Mouse (Mus musculus) neutrophil, adult 59 days (primary cell): ENCODE results near the gene Napsa. TPM values are rescaled to one million over a fixed set of nuclear protein-coding genes. Genes with fewer than 3 reads are reported as not detected.

Experiments
- total RNA-seq, 2 experiments: library from RNA; stranded (reverse); gene quantifications; 1 replicate in 1 of 2; 2 replicates in 1 of 2; pipeline ENCODE4 v1.2.4; 2023

Gene Napsa
- total RNA-seq = 100 to 1,000 TPM; 144 to 183 TPM

DNA sequence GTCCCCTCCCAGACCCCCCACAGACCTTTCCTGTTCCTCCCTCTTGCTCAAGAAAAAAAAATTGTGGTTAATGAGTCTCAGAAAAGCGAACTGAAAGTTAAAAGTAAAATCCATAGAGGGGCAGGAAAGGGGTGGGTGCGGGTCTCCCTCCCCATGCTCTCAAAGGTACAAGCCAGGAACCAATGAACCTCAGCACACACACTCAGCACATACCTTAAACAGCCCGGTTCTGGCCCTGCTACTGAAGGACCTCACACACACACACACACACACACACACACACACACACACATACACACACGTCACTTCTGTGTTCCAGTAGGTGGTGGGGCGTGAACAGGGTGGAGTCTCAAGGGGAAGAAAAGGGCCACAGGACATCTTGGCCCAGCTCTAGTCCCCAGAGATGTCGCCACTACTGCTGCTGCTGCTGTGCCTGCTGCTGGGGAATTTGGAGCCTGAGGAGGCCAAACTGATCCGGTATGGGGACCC lies at the start of gene Napsa:
Napsa (plus strand) TSS at position 168 of the 489 bp plus-strand sequence.

DNA sequence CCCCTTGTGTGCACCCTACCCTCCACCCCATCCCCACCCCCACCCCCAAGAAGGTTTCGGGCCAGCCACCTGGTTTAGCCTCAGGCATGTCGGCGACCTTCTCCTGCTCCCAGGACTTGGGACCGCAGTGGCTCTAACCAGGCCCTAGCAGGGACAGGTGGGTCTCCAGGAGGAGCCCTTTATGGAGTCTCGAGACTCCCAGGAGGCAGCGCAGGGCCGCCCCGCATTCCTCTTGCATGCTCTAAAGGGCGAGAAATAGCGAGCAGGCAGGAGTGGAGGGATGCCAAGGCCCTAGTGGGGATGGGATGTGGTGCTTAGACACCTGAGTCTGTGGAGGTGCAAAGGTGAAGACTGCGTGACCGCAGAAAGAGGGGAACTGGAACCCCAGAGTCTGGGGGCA lies 47.7 kb upstream of the Napsa start, which contains the start of gene Mybpc2:
Mybpc2 (minus strand) TSS at position 155 of the 400 bp plus-strand sequence.

DNA sequence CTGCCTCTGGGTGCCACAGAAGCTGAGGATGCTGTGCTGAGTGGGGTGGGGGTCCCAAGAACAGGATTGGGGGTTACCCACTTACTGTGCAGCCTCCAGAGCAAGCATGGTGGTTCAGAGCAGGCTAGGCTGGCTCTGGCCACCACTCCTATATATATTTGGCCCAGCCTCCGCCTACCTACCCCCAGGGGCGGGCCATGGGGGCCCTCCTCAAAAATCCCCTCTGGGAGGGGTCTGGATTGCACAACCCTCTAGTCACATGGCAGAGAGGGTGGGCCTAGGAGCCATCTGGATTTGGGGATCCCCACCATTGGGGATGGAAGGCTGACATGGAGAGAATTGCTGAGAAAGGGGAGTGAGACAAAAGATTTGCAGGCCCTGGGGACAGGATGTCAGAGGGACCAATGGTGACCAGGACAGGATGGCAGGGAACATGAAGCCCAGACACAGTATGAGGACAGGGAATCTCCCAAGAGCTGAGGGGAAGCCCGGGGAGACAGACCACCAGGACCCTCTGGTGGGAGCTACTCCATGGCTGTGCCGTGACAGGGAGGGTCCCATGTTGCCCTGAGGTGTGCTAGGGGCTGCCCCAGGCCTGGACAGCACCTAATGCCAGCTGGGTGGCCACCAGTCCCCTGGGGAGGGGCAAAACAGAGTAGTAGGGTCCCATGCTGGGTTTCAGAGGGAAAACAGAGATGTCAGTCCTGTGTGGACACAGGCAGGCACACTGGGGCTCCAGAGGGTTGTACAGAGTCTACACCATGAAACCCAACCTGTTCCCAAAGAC lies 40.0 kb upstream of the Napsa start, which contains the start of gene Spib:
Spib (minus strand) TSS at position 126 of the 787 bp plus-strand sequence.

DNA sequence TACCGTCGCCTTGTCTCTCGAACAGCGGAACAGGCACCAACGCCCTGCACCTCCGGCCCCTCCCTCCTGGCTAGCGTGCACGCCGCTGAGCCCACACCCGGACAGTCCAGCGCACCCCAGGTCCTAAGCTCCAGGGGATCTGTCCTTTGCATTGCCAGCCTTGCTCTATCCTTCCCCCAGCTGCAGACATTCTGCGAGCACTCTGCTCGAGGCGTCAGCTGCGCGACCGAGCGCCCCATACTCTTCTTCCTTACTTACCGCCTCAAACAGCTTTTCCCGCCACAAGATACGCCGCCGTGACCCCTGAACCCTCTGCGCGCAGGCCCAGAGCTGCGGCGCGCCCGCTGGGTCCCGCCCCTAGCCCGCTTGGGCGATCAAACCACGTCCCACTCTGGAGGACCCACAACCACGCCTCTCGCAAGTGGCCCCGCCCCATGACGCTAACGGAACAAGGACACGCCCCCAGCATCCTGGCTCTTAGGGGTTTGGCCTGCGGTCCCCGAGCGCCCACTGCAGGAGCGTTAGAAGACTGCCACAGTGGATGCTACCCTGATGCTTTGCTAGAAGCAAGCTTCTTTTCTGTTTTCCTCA lies 23.6 kb upstream of the Napsa start, which contains the start of gene Pold1:
Pold1 (minus strand) TSS at position 353 of the 591 bp plus-strand sequence.

DNA sequence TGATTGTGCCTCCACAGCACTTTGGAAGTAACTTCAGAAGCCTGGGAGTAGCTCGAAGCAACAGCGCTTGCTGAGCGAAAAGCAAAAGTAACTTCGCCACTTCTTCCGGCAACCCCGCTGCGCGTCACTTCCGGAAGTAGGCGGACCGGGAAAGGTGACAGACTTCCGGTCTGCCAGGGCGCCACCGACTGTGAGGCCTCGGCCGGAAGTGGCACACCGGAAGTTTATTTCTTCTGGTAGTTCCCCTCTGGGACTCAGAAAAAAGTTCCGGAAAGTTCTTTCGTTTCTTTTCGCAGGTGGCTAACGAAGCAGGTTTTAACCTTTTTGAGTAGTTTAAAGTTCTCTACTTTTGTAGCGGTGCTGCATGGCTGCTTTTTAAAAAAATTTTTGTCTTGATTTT lies 18.4 kb upstream of the Napsa start, which contains the start of gene Nr1h2:
Nr1h2 (minus strand) TSS at position 126 of the 400 bp plus-strand sequence.

DNA sequence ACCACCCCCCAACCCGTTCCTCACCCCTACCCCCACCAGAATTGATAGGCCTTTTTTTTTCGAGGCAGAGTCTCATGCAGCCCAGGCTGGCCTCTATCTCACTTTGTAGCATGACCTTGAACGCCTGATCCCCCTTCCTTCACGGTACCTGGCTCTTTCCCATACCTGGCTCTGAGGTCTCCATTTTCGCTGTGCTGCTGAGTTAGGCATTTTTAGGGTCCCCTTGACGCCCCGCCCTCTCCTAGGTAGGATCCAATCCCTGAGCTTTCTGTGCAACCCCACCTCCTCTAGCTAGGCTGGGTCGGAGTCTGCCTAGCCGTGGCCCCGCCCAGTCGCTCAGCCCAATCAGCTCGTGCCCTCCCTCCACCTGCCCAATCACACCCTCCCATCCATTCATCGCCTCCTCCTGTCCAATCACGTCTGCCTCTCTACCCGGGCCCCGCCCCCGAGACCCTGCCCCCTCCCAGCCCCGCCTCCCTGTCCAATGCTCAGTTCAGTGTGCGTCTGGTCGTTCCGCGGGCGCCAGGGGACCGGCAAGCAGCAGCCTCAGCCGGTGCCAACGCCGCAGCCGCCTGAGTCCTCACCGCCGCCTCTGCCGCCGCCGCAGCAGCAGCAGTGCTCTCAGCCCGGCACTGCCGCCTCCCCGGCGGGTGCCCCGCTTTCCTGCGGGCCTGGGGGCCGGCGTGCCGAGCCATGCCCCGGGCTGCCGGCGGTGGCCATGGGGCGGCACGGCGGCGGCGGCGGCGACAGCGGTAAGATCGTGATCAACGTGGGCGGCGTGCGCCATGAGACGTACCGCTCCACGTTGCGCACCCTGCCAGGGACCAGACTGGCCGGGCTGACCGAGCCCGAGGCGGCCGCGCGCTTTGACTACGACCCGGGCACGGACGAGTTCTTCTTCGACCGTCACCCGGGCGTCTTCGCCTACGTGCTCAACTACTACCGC lies 18.5 kb downstream of the Napsa start, which contains the start of gene Kcnc3:
Kcnc3 (plus strand) TSS at position 263 of the 946 bp plus-strand sequence.

Other genes with a start within 250 kb of the Napsa start
- under 1 TPM in 1 of 2 experiments, not detected in 1; 0.36 TPM for gene Syt3, start 188.3 kb upstream of the Napsa start, total RNA-seq
- under 1 TPM in 1 of 2 experiments, not detected in 1; 0.16 TPM for gene 1700008O03Rik, start 186.6 kb upstream of the Napsa start, total RNA-seq
- gene Lrrc4b, start 143.4 kb upstream of the Napsa start, total RNA-seq = not detected
- gene Aspdh, start 107.0 kb upstream of the Napsa start, total RNA-seq = not detected
- 10 to 100 TPM; 29.3 to 40.6 TPM for gene Josd2, start 104.4 kb upstream of the Napsa start, total RNA-seq
- 10 to 100 TPM; 26.0 to 27.0 TPM for gene Emc10, start 75.9 kb upstream of the Napsa start, total RNA-seq
- 1 to 10 TPM in 1 of 2 experiments, under 1 TPM in 1; 0.90 to 2.7 TPM for gene Fam71e1, start 75.8 kb upstream of the Napsa start, total RNA-seq
- under 1 TPM; 0.13 to 0.46 TPM for gene Mybpc2, start 47.7 kb upstream of the Napsa start, total RNA-seq
- 10 to 100 TPM in 1 of 2 experiments, 1 to 10 TPM in 1; 4.6 to 14.6 TPM for gene Spib, start 40.3 kb upstream of the Napsa start, total RNA-seq
- gene Pold1, start 23.5 kb upstream of the Napsa start, total RNA-seq = 10 to 100 TPM; 46.1 to 62.2 TPM
- 100 to 1,000 TPM; 311 to 353 TPM for gene Nr1h2, start 18.4 kb upstream of the Napsa start, total RNA-seq
- under 1 TPM; 0.67 to 0.86 TPM for gene Kcnc3, start 18.3 kb downstream of the Napsa start, total RNA-seq
- gene Myh14, start 98.5 kb downstream of the Napsa start, total RNA-seq = not detected
- gene Izumo2, start 136.4 kb downstream of the Napsa start, total RNA-seq = not detected
- 10 to 100 TPM; 49.1 to 59.2 TPM for gene Vrk3, start 176.0 kb downstream of the Napsa start, total RNA-seq
- 1 to 10 TPM; 1.0 to 1.7 TPM for gene Zfp473, start 178.7 kb downstream of the Napsa start, total RNA-seq
- gene Nup62, start 243.7 kb downstream of the Napsa start, total RNA-seq = 10 to 100 TPM; 50.3 to 52.5 TPM
- 1 to 10 TPM in 1 of 2 experiments, under 1 TPM in 1; 0.64 to 1.8 TPM for gene Il4i1, start 244.0 kb downstream of the Napsa start, total RNA-seq
- 1 to 10 TPM; 4.9 to 6.0 TPM for gene Atf5, start 244.3 kb downstream of the Napsa start, total RNA-seq